Mouse (Mus musculus): ENCODE results near the gene Dync1li1.

DNA sequence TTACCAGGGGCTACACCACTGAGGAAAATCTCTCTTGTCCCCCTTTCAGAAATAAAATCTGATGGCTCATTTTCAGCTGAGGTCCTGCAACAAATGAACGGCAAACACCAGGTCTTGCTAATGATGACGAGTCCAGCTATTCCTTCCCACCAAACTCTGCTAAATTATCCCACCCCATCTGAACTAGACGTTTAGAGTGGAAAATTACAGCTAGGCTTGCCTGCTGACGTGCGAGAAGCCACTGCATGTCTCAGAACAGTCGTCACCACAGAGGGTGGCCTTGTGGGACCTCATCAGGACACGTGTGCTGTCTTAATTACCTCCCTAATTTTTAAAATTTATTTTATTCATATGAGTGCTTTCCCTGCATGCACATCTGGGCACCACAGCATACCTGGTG, 83.0 kb downstream of the Dync1li1 start:
- TF ChIP-seq CTCF (IDR thresholded peaks at IDR 0.05; ENCODE audit: control insufficient read depth, insufficient read depth, insufficient read length) = no peak
- TF ChIP-seq MYOD1 (IDR thresholded peaks at IDR 0.05; ENCODE audit: control insufficient read depth, insufficient read length, low read depth) = no peak
- TF ChIP-seq MYOG (IDR thresholded peaks at IDR 0.05; ENCODE audit: control insufficient read depth, extremely low read depth, insufficient read length) = no peak
- TF ChIP-seq MAX (IDR thresholded peaks at IDR 0.05) = no peak
- TF ChIP-seq USF1 (IDR thresholded peaks at IDR 0.05; ENCODE audit: low read depth) = no peak
- no peak for TF ChIP-seq CEBPB (IDR thresholded peaks at IDR 0.05; ENCODE audit: low read depth)

All from C2C12 (cell line).